Mouse (Mus musculus) kidney, adult 2 months (tissue): ENCODE results near the gene Zfpm1. TPM values are rescaled to one million over a fixed set of nuclear protein-coding genes. Genes with fewer than 3 reads are reported as not detected.

Source experiments
- DNase-seq: peaks from one replicate; pipeline ENCODE4 v3.0.0; 2021
- H3K27ac ChIP-seq: fragments of 200-500 bp; 2 replicates; pipeline ENCODE4 v1.5.1; 2012; ENCODE audit warnings: low read depth, low read length, control low read depth, inconsistent platforms; ENCODE audit not compliant: insufficient read depth
- H3K27me3 ChIP-seq: fragments of 200-500 bp; replicated peaks from 2 replicates; pipeline ENCODE4 v1.6.1; 2012; ENCODE audit warnings: mild to moderate bottlenecking, moderate library complexity, low read length, inconsistent platforms; ENCODE audit not compliant: control insufficient read depth, insufficient read depth
- H3K36me3 ChIP-seq: fragments of 200-500 bp; 2 replicates; pipeline ENCODE4 v1.6.1; 2012; ENCODE audit warnings: mild to moderate bottlenecking, moderate library complexity, low read length, inconsistent platforms; ENCODE audit not compliant: control insufficient read depth, insufficient read depth
- H3K4me1 ChIP-seq: fragments of 200-500 bp; 2 replicates; pipeline ENCODE4 v1.6.1; 2011; ENCODE audit warnings: low read length; ENCODE audit not compliant: control insufficient read depth, insufficient read depth
- H3K4me3 ChIP-seq: fragments of 200-500 bp; 2 replicates; pipeline ENCODE4 v1.5.1; 2011; ENCODE audit warnings: mild to moderate bottlenecking, low read depth, low read length, control low read depth; ENCODE audit not compliant: insufficient read depth
- CTCF ChIP-seq: fragments of 200-500 bp; conservative IDR thresholded peaks from 2 replicates; pipeline ENCODE4 v1.5.1; 2011; ENCODE audit warnings: low read depth, mild to moderate bottlenecking, control low read depth, low read length, moderate library complexity, mixed read lengths; ENCODE audit not compliant: insufficient read depth, insufficient read length
- POLR2A ChIP-seq: fragments of 200-500 bp; IDR thresholded peaks from one replicate; pipeline ENCODE4 v1.6.1; 2011; ENCODE audit warnings: low read depth, low read length, control low read depth
- WGBS: fragments of 180-500 bp; shearing (Covaris S2); methylation state at CpG from one replicate; pipeline ENCODE4 v1.1.7; 2018; 5-methylcytosine and 5-hydroxymethylcytosine counted together
- polyA plus RNA-seq: library from polyadenylated mRNA; depleted of rRNA; stranded (reverse); fragments of >200 nt; gene quantifications from 2 replicates; pipeline ENCODE4 v1.2.3, GENCODE M21; 2012; rRNA removed

Zfpm1 gene
- polyA plus RNA-seq, 1 experiment, result 9.7 TPM

- TF ChIP-seq POLR2A, result no peak
- TF ChIP-seq CTCF, result no peak
- H3K36me3 ChIP-seq, result no peaks in the 10 kb centered on the region; the same call in none of the 2 replicates
- no peak for DNase-seq
- 49% methylated on average over 4 of the region's 4 CpGs for WGBS
- no peak overlapping the region for H3K4me3 ChIP-seq
- H3K27me3 ChIP-seq, result no peaks in the 10 kb centered on the region
- no peak overlapping the region for H3K27ac ChIP-seq
- H3K4me1 ChIP-seq, result peaks cover 3% of the 10 kb centered on the region; the same call in 1 of the 2 replicates
Observed at GRCm38 (mm10) chr8:122383039-122383438, 101.1 kb downstream of the Zfpm1 start.

Other genes with a start within 250 kb of the Zfpm1 start
- 0.05 TPM in 1 of 2 replicates, not detected in the other for gene Trhr2, start 78.6 kb downstream of the Zfpm1 start, polyA plus RNA-seq
- 23.3 and 24.1 TPM in 2 replicates for gene Zc3h18, start 94.5 kb downstream of the Zfpm1 start, polyA plus RNA-seq
- gene Il17c, start 139.9 kb downstream of the Zfpm1 start, polyA plus RNA-seq, result 0.11 TPM in 1 of 2 replicates, not detected in the other
- 1,266 and 1,342 TPM in 2 replicates for gene Cyba, start 150.8 kb downstream of the Zfpm1 start, polyA plus RNA-seq
- 68.7 and 77.3 TPM in 2 replicates for gene Mvd, start 161.3 kb downstream of the Zfpm1 start, polyA plus RNA-seq
- gene Snai3, start 178.6 kb downstream of the Zfpm1 start, polyA plus RNA-seq, result 1.6 and 1.7 TPM in 2 replicates
- gene Rnf166, start 193.9 kb downstream of the Zfpm1 start, polyA plus RNA-seq, result 64.4 and 64.5 TPM in 2 replicates
- 16.8 and 21.1 TPM in 2 replicates for gene Ctu2, start 194.0 kb downstream of the Zfpm1 start, polyA plus RNA-seq